In the genomic region with DNA sequence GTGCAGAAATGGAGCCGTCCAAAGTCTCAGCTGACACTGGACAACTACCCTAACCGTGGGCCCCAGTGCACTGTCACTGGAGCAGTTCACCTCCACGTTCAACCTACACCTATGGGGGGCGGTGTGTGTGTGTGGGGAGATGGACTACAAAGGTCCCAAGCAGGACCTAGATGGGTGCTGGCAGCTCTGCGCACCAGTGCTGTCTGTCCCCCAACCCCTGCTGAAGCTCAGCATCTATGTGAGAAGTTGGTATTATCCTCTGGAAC, we compare ENCODE assay signal across 10 mouse cellular contexts.
A peak's percentile ranks its signal among the peaks of the same experiment; 100 is the strongest.
DNase-seq lines count a peak whose midpoint lies in the region; ATAC-seq lines count a peak whose summit lies in the region.
"Had no signal": no experiment of that assay in that cellular context is flagged by ENCODE, and none has a peak within 500 bp of the region (broad histone marks: within the 10 kb centered on the region; RNA-seq: fewer than 3 reads in every experiment).

No protein-coding gene starts in this region.

- peak overlapping the region; percentile 67 for H3K4me3 ChIP-seq in heart, embryonic 10.5 days
- peak overlapping the region; percentile 45 for H3K4me3 ChIP-seq in neural tube, embryonic 11.5 days (ENCODE audit: low read depth, low read length)
- peak overlapping the region; percentile 62 for H3K4me3 ChIP-seq in limb, embryonic 10.5 days
- peak overlapping the region; percentile 44 for H3K4me3 ChIP-seq in neural tube, embryonic 15.5 days (replicated peaks)

- H3K27ac ChIP-seq in heart, embryonic 10.5 days = peak overlapping the region; percentile 86; the same call in 1 of the 2 replicates
- H3K27ac ChIP-seq in neural tube, embryonic 11.5 days (ENCODE audit: low read depth, low read length) = no peak overlapping the region
- H3K27ac ChIP-seq in limb, embryonic 10.5 days = peak overlapping the region; percentile 89; the same call in 1 of the 2 replicates
- H3K27ac ChIP-seq in neural tube, embryonic 15.5 days (replicated peaks) = peak overlapping the region; percentile 82

- 0 out of 2 replicates have a peak, but pooled peaks cover 11% of the 10 kb centered on the region for H3K4me1 ChIP-seq in heart, embryonic 10.5 days
- H3K4me1 ChIP-seq in neural tube, embryonic 11.5 days (ENCODE audit: control insufficient read depth, insufficient read depth, low read length) = peaks cover 3% of the 10 kb centered on the region
- H3K4me1 ChIP-seq in limb, embryonic 10.5 days = peaks cover 36% of the 10 kb centered on the region
- H3K4me1 ChIP-seq in neural tube, embryonic 15.5 days = peaks cover 43% of the 10 kb centered on the region

- peak overlapping the region; percentile 80 for H3K4me2 ChIP-seq in neural tube, embryonic 11.5 days (ENCODE audit: low read depth)
- H3K4me2 ChIP-seq in neural tube, embryonic 15.5 days = peak overlapping the region; percentile 93

- H3K9ac ChIP-seq in neural tube, embryonic 11.5 days (ENCODE audit: low read length) = no peak overlapping the region; the same call in 1 of the 2 replicates
- peak overlapping the region; percentile 54; the same call in 1 of the 2 replicates for H3K9ac ChIP-seq in neural tube, embryonic 15.5 days (replicated peaks)

- peaks cover 69% of the 10 kb centered on the region for H3K27me3 ChIP-seq in heart, embryonic 10.5 days (ENCODE audit: insufficient read depth, poor library complexity, severe bottlenecking)
- peaks cover 19% of the 10 kb centered on the region for H3K27me3 ChIP-seq in neural tube, embryonic 11.5 days (ENCODE audit: control insufficient read depth, insufficient read depth, low read length)
- peaks cover 81% of the 10 kb centered on the region for H3K27me3 ChIP-seq in limb, embryonic 10.5 days (ENCODE audit: low read depth, poor library complexity, severe bottlenecking)
- peaks cover 11% of the 10 kb centered on the region; the same call in 1 of the 2 replicates for H3K27me3 ChIP-seq in neural tube, embryonic 15.5 days (replicated peaks)

- no peak for DNase-seq in heart, embryonic 10.5 days (ENCODE audit: low spot score)
- DNase-seq in heart, adult 9 months (ENCODE audit: low spot score in 2 of 2) = no peak
- peak; percentile 24 for DNase-seq in neural tube, embryonic 11.5 days (ENCODE audit: low spot score)
- no peak for DNase-seq in neural tube, embryonic 10.5 days (ENCODE audit: extremely low spot score, low spot score)
- DNase-seq in limb, embryonic 10.5 days (ENCODE audit: low spot score) = no peak
- no peak for DNase-seq in spleen, postnatal 36 days (ENCODE audit: low spot score in 2 of 2)
- DNase-seq: gastrocnemius, postnatal 14 days; lung, postnatal 4 days had no signal

- 48% methylated on average over 5 of the region's 5 CpGs for WGBS in heart, embryonic 10.5 days
- WGBS in neural tube, embryonic 11.5 days = 49% methylated on average over 5 of the region's 5 CpGs
- 38% methylated on average over 5 of the region's 5 CpGs for WGBS in limb, embryonic 10.5 days
- 32% methylated on average over 5 of the region's 5 CpGs for WGBS in neural tube, embryonic 15.5 days

- H3K36me3 ChIP-seq in heart, embryonic 10.5 days = no peaks in the 10 kb centered on the region
- no peaks in the 10 kb centered on the region for H3K36me3 ChIP-seq in neural tube, embryonic 11.5 days (ENCODE audit: control insufficient read depth, insufficient read depth, low read length)
- no peaks in the 10 kb centered on the region for H3K36me3 ChIP-seq in limb, embryonic 10.5 days
- no peaks in the 10 kb centered on the region for H3K36me3 ChIP-seq in neural tube, embryonic 15.5 days

- ATAC-seq in neural tube, embryonic 11.5 days (ENCODE audit: insufficient read depth, low FRiP score, low TSS enrichment) = no peak
- ATAC-seq in neural tube, embryonic 15.5 days (ENCODE audit: low FRiP score) = peak; percentile 15; the same call in 1 of the 2 replicates
- ATAC-seq in megakaryocyte, adult 5-6 weeks (ENCODE audit: poor library complexity, severe bottlenecking) = no peak

- H3K9me3 ChIP-seq in heart, embryonic 10.5 days = no peaks in the 10 kb centered on the region
- H3K9me3 ChIP-seq in neural tube, embryonic 11.5 days (ENCODE audit: control insufficient read depth, low read length) = no peaks in the 10 kb centered on the region
- no peaks in the 10 kb centered on the region; the same call in 1 of the 2 replicates for H3K9me3 ChIP-seq in limb, embryonic 10.5 days (replicated peaks)
- H3K9me3 ChIP-seq in neural tube, embryonic 15.5 days (replicated peaks) = no peaks in the 10 kb centered on the region
